Mouse (Mus musculus) fat pad, adult 2 months (tissue): ENCODE measurements around the gene Rps8.
A peak's percentile ranks its signal among the peaks of the same experiment; 100 is the strongest.

Experiments used
- DNase-seq: peaks from one replicate; pipeline ENCODE4 v3.0.0-alpha.2; 2011; ENCODE audit warnings: low read depth, low spot score; ENCODE audit errors: extremely low read depth

The Rps8 gene

GRCm38 (mm10) chr4:117125910-117126674, 30.0 kb downstream of the Rps8 start:
- DNase-seq = no peak

DNA sequence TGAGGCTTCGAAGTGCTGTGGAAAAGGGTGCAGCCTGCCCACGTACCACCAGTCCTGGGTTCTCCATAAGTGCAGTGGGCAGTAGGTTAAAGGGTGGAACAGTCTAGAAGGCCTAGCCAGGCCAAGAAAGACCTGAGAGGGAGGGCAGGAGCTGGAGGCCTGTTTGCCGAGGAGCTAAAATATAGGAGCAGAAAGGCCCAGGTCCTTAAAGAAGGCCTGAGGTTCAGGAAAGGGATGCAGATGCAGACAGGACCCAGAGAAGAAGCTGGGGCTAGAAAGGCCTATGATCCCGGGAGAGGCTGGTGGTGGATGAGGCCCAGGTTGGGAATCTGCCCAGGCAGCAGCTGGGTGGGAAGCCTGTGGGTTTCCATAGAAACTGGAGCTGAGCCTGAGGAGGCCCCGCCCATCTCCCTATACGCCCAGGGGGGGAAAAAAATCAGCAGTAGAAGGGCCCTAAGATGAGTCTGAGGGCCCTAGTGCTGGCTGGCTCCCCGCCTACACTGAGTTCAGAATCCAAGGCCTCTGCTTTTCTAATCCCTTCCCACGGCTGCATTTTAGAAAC, 30.6 kb downstream of the Rps8 start, which contains the start of gene Btbd19:
Gene Btbd19 (minus strand): TSS at position 378 of the 562 bp plus-strand sequence.
- no peak for DNase-seq

DNA sequence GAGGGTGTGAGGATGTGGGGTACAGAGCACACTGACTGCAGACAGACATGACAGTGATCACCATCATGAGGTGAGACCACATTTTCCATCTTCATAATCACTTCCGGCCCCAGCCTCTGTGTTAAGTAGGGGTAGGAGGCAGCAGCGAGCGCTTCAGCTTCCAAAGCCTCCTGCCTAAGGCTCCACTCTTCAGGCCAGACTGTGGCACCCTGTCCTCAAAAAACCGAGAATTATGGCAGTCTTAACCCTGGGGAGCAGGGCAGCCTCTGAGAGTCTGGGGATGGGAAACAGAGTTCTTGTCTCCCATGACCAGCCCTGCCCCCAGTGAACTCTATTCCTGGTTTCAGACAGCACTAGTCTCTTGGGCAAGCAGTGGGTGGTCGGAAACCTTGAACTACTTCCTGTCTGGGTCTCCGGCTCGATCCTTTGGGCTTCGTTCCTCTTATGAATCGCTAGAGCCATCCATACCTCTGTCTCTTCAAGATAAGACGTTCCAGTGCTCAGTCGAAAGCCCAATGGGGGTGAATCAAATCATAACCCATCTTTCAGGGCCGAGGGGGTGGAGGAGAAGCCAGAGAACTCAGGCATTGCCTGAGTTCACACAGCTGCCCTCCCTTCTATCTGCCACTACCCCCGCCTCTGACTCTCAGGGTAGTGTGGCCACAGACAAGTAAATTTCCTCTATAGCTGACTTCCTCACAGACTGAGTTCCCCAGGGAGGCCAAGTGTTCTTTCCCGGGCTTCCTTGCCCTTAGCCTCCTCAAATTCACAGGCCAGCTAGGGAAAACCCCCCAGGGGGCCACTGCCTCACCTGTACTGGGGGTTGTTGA, 31.3 kb downstream of the Rps8 start:
- no peak for DNase-seq

GRCm38 (mm10) chr4:117124218-117124517, 31.9 kb downstream of the Rps8 start:
- no peak for DNase-seq

DNA sequence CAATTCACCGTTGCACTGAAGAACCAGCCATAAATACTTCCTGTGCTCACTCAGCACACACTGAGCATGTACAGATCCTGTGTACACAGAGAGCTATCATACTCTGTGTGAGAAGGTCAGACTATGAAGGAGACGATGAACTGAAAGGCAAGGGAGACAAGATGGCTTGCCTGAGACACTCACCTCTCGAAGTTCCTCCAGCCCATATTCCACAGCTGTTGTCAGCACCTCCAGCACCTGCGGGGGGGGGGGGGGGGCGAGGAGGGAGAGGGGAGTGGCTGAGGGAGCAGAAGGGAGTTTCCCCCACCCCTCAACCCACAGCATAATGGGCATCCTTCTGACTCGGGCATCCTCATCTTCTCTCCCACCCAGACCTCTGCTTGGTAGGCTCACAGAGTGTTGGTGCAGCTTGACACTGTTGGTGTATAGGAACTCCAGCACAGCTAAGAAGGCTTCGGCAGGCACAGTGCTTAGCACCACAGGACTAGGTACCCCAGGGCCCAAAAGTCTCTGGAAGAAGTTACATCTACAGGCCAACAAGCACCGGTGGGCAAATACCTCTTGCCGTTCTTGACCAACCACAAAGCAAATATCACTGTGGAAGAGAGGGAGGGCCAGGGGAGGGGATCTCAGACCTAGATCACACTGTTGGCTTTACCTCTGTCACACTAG, 32.4 kb downstream of the Rps8 start:
- no peak for DNase-seq

DNA sequence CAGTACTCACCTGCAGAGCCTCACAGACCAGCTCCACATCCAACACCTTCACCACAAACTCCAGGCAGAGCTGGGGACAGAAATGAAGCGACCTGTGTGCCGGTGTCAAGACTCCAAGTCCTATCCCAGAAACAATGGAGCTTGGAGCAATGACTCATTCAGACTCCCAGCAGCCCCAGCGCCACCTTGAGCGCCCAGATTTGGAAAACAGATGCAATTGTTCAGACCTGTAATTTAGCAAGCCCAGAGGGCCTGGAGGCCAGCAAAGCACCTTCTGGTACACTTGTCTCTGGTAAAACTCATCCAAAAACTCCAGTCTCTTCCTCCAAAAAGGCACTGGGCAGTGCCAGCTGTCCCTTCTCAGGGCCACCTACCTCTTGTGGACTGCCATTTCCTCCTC, 33.8 kb downstream of the Rps8 start:
- no peak for DNase-seq

DNA sequence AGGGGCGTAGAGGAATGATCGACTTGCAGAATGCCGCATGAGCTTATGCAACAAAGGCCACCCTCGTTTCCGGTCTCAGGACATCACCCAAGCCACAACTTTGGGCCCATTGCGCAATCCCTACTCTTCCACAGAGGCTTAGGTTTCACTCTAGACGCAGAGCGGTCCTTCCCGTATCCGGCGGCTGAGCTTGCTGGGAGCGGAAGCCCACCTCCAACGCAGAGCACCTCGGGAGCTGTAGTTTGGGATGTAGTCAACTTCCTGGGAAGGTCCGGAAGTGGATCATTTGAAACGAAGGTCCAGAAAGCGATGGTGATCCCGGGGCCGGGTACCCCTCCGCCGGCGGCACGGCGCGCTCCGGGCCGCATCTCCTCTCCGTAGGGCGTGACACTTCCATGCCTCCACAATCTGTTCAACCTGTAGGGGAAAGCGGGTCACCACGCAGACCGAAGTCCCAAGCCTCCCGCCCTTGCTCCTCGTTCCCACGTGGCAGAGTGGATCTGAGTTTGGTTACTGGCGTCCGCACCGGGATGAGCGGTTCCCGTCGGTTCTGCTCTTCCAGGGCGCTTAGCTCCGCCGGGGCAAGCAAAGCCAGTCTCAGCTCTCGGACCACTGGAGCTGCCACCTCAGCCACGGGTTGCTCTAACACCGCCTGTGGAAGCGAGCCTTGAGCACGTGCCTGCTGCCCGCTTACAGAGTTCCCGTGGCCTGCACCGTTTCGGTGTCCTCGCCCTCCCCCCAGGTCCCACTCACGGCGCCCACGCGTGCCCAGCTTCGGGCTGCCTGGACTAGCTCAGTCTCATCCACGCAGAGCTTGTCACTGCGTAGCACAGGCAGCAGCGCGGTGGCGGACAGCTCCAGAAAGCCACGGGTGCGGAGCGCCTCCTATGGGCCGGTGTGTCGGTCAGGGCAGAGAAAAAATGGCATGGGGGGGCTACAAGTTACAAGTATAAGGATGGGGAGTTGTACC, 35.3 kb downstream of the Rps8 start:
- DNase-seq = peak; percentile 94

DNA sequence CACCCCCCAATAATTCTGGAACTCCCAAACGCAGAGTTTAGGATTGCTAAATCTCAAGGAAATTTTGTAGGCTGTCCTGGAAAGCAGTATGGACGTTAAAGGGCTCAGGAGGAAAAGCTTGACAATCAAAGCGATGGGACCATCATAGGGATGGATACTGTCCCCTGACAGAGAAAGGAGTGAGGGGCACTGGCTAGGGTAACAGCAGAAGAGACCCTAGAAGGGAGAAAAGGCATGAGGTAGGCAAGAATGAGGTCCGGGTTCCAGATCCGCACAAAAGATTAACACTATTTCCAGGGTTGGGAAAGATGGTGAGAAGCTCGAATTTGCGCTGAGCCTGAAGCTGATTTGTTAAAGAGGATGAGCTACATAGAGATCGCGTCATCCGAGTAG, 36.0 kb downstream of the Rps8 start:
- DNase-seq = no peak

GRCm38 (mm10) chr4:117119636-117120035, 36.4 kb downstream of the Rps8 start:
- DNase-seq = no peak

- DNase-seq = peak; percentile 54
These were observed 38.1 kb downstream of the Rps8 start for GRCm38 (mm10) chr4:117117931-117118330.

DNA sequence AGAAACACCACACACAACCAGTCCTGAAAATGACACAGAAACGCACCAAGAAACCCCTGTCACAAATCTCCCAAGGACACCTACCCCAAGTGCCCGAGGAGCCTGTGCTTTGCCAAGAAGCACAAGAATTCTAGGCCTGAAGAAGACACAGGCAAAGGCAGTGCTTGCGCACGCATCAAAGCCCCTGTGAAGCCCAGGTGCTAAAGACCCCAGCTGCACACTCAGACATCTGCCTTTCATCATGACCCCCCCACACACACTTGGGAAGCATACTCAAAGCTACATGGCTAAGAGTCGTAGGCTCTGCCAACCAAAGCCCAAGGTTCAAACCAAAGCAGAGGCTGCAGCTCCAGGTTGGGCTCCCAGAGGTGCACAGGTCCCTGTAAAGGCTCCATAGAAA, 40.5 kb downstream of the Rps8 start:
- DNase-seq = no peak

GRCm38 (mm10) chr4:117113237-117113636, 42.8 kb downstream of the Rps8 start:
- DNase-seq = no peak

GRCm38 (mm10) chr4:117110985-117111384, 45.1 kb downstream of the Rps8 start:
- DNase-seq = no peak

DNA sequence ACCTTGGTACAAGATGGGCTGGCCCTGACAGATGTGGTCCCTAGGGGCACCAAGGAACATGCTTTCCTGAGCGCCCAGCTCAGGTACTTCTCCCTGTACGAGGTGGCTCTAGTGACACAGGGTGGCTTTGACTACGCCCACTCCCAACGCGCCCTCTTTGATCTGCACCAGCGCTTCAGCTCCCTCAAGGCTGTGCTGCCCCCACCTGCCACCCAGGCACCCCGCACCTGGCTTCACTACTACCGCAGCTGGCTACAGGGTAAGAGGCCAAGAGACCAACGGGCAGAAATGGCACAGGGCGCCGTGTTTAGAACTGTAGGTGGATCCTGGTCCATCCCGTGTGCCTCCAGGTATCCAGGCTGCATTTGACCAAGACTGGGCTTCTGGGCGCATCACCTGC, 45.8 kb downstream of the Rps8 start:
- no peak for DNase-seq

DNA sequence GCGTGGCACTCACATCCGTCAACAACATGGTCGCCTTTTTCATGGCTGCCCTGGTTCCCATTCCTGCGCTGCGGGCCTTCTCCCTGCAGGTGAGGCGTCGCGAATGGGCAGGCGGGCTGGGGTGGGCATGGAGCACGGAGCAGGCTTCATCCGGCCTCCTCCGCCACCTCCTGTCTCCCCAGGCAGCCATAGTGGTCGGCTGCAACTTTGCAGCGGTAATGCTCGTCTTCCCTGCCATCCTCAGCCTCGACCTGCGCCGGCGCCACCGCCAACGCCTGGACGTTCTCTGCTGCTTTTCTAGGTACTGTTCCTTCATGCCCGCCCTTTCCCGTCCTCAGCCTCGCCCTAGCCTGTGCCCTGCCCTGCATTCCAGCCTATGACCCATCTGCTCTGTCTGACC, 46.7 kb downstream of the Rps8 start:
- DNase-seq = no peak

- DNase-seq = no peak
These were observed 47.6 kb downstream of the Rps8 start for GRCm38 (mm10) chr4:117108524-117108849.

- DNase-seq = no peak
These were observed 48.1 kb downstream of the Rps8 start for GRCm38 (mm10) chr4:117107813-117108523.

GRCm38 (mm10) chr4:117105127-117105526, 50.9 kb downstream of the Rps8 start:
- DNase-seq = no peak

DNA sequence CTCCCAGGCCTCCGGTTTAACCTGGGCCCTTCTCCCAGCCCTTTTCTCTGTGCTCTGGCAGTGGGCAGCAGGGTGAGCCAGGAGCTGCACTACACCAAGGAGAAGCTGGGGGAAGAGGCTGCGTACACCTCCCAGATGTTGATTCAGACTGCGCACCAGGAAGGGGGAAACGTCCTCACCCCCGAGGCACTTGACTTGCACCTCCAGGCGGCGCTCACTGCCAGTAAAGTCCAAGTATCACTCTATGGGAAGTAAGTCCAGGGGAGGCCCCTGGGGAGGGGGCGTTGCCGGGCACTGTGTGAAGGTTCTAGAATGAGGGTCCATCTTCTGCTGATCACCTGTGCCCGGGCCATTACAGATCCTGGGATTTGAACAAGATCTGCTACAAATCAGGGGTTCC, 51.4 kb downstream of the Rps8 start:
- no peak for DNase-seq
